Mouse (Mus musculus): ENCODE data around the gene Armc9. TPM values are rescaled to one million over a fixed set of nuclear protein-coding genes. Genes with fewer than 3 reads are reported as not detected.

The Armc9 gene
- polyA plus RNA-seq, 1 experiment from 2014 or later, result 32.5 TPM

- 91% methylated on average over 5 of the region's 5 CpGs for WGBS
- no peak overlapping the region for H3K27ac ChIP-seq
- no peak overlapping the region for H3K9ac ChIP-seq (replicated peaks)
- H3K36me3 ChIP-seq, result peaks cover 53% of the 10 kb centered on the region
- no peaks in the 10 kb centered on the region for H3K27me3 ChIP-seq
- no peak for ATAC-seq (ENCODE audit: insufficient number of reproducible peaks, insufficient read depth, low FRiP score, low TSS enrichment, low read depth)
- no peak overlapping the region for H3K4me2 ChIP-seq
- H3K9me3 ChIP-seq, result no peaks in the 10 kb centered on the region
- H3K4me3 ChIP-seq (replicated peaks), result no peak overlapping the region
- no peaks in the 10 kb centered on the region for H3K4me1 ChIP-seq (replicated peaks)
Observed at GRCm38 (mm10) chr1:86174602-86175001, 20.0 kb downstream of the Armc9 start.

GRCm38 (mm10) chr1:86176066-86176465 lies 21.5 kb downstream of the Armc9 start:
- Histone ChIP-seq H3K27ac (no peak overlapping the region), H3K27me3 (no peaks in the 10 kb centered on the region), H3K36me3 (peaks cover 48% of the 10 kb centered on the region), H3K4me3 (replicated peaks) (no peak overlapping the region), H3K4me1 (replicated peaks) (no peaks in the 10 kb centered on the region), H3K9ac (replicated peaks) (no peak overlapping the region), H3K4me2 (no peak overlapping the region), H3K9me3 (no peaks in the 10 kb centered on the region)
- 81% methylated on average over 2 of the region's 2 CpGs for WGBS
- no peak for ATAC-seq (ENCODE audit: insufficient number of reproducible peaks, insufficient read depth, low FRiP score, low TSS enrichment, low read depth)

GRCm38 (mm10) chr1:86178462-86179253 lies 24.1 kb downstream of the Armc9 start:
- peaks cover 31% of the 10 kb centered on the region for H3K36me3 ChIP-seq
- H3K27ac ChIP-seq, result no peak overlapping the region
- no peak for ATAC-seq (ENCODE audit: insufficient number of reproducible peaks, insufficient read depth, low FRiP score, low TSS enrichment, low read depth)
- no peak overlapping the region for H3K4me3 ChIP-seq (replicated peaks)
- H3K9ac ChIP-seq (replicated peaks), result no peak overlapping the region
- no peaks in the 10 kb centered on the region for H3K9me3 ChIP-seq
- no peaks in the 10 kb centered on the region for H3K4me1 ChIP-seq (replicated peaks)
- 42% methylated on average over 7 of the region's 7 CpGs for WGBS
- H3K27me3 ChIP-seq, result no peaks in the 10 kb centered on the region
- H3K4me2 ChIP-seq, result no peak overlapping the region

GRCm38 (mm10) chr1:86182004-86182709 lies 27.6 kb downstream of the Armc9 start:
- no peak overlapping the region for H3K27ac ChIP-seq
- H3K4me2 ChIP-seq, result no peak overlapping the region
- H3K4me3 ChIP-seq (replicated peaks), result no peak overlapping the region
- H3K27me3 ChIP-seq, result no peaks in the 10 kb centered on the region
- 65% methylated on average over 5 of the region's 5 CpGs for WGBS
- H3K9ac ChIP-seq (replicated peaks), result no peak overlapping the region
- peaks cover 6% of the 10 kb centered on the region for H3K36me3 ChIP-seq
- H3K4me1 ChIP-seq (replicated peaks), result no peaks in the 10 kb centered on the region
- no peak for ATAC-seq (ENCODE audit: insufficient number of reproducible peaks, insufficient read depth, low FRiP score, low TSS enrichment, low read depth)
- no peaks in the 10 kb centered on the region for H3K9me3 ChIP-seq

- WGBS, result 85% methylated on average over 4 of the region's 4 CpGs
- no peak for ATAC-seq (ENCODE audit: insufficient number of reproducible peaks, insufficient read depth, low FRiP score, low TSS enrichment, low read depth)
- H3K4me1 ChIP-seq (replicated peaks), result no peaks in the 10 kb centered on the region
Observed at GRCm38 (mm10) chr1:86183577-86184263, 29.1 kb downstream of the Armc9 start.

GRCm38 (mm10) chr1:86186762-86187161 lies 32.2 kb downstream of the Armc9 start:
- no peak overlapping the region for H3K4me3 ChIP-seq (replicated peaks)
- no peak for ATAC-seq (ENCODE audit: insufficient number of reproducible peaks, insufficient read depth, low FRiP score, low TSS enrichment, low read depth)
- WGBS, result 82% methylated on average over 7 of the region's 7 CpGs
- H3K27me3 ChIP-seq, result no peaks in the 10 kb centered on the region
- no peak overlapping the region for H3K4me2 ChIP-seq
- no peaks in the 10 kb centered on the region for H3K4me1 ChIP-seq (replicated peaks)
- no peaks in the 10 kb centered on the region for H3K9me3 ChIP-seq
- H3K9ac ChIP-seq (replicated peaks), result no peak overlapping the region
- peaks cover 28% of the 10 kb centered on the region for H3K36me3 ChIP-seq
- no peak overlapping the region for H3K27ac ChIP-seq

More at GRCm38 (mm10) chr1:86183577-86184263, 29.1 kb downstream of the Armc9 start:
- H3K27ac ChIP-seq, result no peak overlapping the region
- no peak overlapping the region for H3K9ac ChIP-seq (replicated peaks)
- H3K4me2 ChIP-seq, result no peak overlapping the region
- H3K36me3 ChIP-seq, result peaks cover 6% of the 10 kb centered on the region
- no peak overlapping the region for H3K4me3 ChIP-seq (replicated peaks)
- no peaks in the 10 kb centered on the region for H3K9me3 ChIP-seq
- H3K27me3 ChIP-seq, result no peaks in the 10 kb centered on the region

- Histone ChIP-seq H3K36me3 (peaks cover 27% of the 10 kb centered on the region), H3K27ac (no peak overlapping the region), H3K4me3 (replicated peaks) (no peak overlapping the region), H3K9me3 (no peaks in the 10 kb centered on the region), H3K4me1 (replicated peaks) (no peaks in the 10 kb centered on the region), H3K27me3 (no peaks in the 10 kb centered on the region), H3K9ac (replicated peaks) (no peak overlapping the region), H3K4me2 (no peak overlapping the region)
- ATAC-seq (ENCODE audit: insufficient number of reproducible peaks, insufficient read depth, low FRiP score, low TSS enrichment, low read depth), result no peak
- WGBS, result 83% methylated on average over 2 of the region's 2 CpGs
Observed at GRCm38 (mm10) chr1:86187856-86188255, 33.3 kb downstream of the Armc9 start.

- H3K36me3 ChIP-seq, result peaks cover 24% of the 10 kb centered on the region
- no peak for ATAC-seq (ENCODE audit: insufficient number of reproducible peaks, insufficient read depth, low FRiP score, low TSS enrichment, low read depth)
- no peak overlapping the region for H3K27ac ChIP-seq
- H3K9me3 ChIP-seq, result no peaks in the 10 kb centered on the region
- no peak overlapping the region for H3K4me3 ChIP-seq (replicated peaks)
- H3K9ac ChIP-seq (replicated peaks), result no peak overlapping the region
- H3K27me3 ChIP-seq, result no peaks in the 10 kb centered on the region
- H3K4me2 ChIP-seq, result no peak overlapping the region
- WGBS, result 87% methylated on average over 2 of the region's 2 CpGs
- no peaks in the 10 kb centered on the region for H3K4me1 ChIP-seq (replicated peaks)
Observed at GRCm38 (mm10) chr1:86188271-86188670, 33.7 kb downstream of the Armc9 start.

GRCm38 (mm10) chr1:86189034-86189702 lies 34.6 kb downstream of the Armc9 start:
- WGBS, result 86% methylated on average over 6 of the region's 6 CpGs
- Histone ChIP-seq H3K4me1 (replicated peaks) (no peaks in the 10 kb centered on the region), H3K27me3 (no peaks in the 10 kb centered on the region)

GRCm38 (mm10) chr1:86190843-86191242 lies 36.3 kb downstream of the Armc9 start:
- H3K27ac ChIP-seq, result no peak overlapping the region
- no peaks in the 10 kb centered on the region for H3K4me1 ChIP-seq (replicated peaks)
- H3K4me3 ChIP-seq (replicated peaks), result no peak overlapping the region
- H3K36me3 ChIP-seq, result peaks cover 35% of the 10 kb centered on the region
- WGBS, result 89% methylated on average over 6 of the region's 6 CpGs
- H3K27me3 ChIP-seq, result no peaks in the 10 kb centered on the region
- no peak overlapping the region for H3K4me2 ChIP-seq
- H3K9ac ChIP-seq (replicated peaks), result no peak overlapping the region
- no peaks in the 10 kb centered on the region for H3K9me3 ChIP-seq
- ATAC-seq (ENCODE audit: insufficient number of reproducible peaks, insufficient read depth, low FRiP score, low TSS enrichment, low read depth), result no peak

More at GRCm38 (mm10) chr1:86189034-86189702, 34.6 kb downstream of the Armc9 start:
- H3K4me2 ChIP-seq, result no peak overlapping the region
- ATAC-seq (ENCODE audit: insufficient number of reproducible peaks, insufficient read depth, low FRiP score, low TSS enrichment, low read depth), result no peak
- no peak overlapping the region for H3K9ac ChIP-seq (replicated peaks)
- H3K36me3 ChIP-seq, result peaks cover 33% of the 10 kb centered on the region
- no peak overlapping the region for H3K27ac ChIP-seq
- H3K9me3 ChIP-seq, result no peaks in the 10 kb centered on the region
- no peak overlapping the region for H3K4me3 ChIP-seq (replicated peaks)

GRCm38 (mm10) chr1:86194044-86194443 lies 39.5 kb downstream of the Armc9 start:
- H3K36me3 ChIP-seq, result peaks cover 62% of the 10 kb centered on the region
- no peak for ATAC-seq (ENCODE audit: insufficient number of reproducible peaks, insufficient read depth, low FRiP score, low TSS enrichment, low read depth)
- H3K9ac ChIP-seq (replicated peaks), result no peak overlapping the region
- no peak overlapping the region for H3K27ac ChIP-seq
- 73% methylated on average over 7 of the region's 7 CpGs for WGBS
- no peaks in the 10 kb centered on the region for H3K9me3 ChIP-seq
- H3K4me1 ChIP-seq (replicated peaks), result no peaks in the 10 kb centered on the region
- no peak overlapping the region for H3K4me3 ChIP-seq (replicated peaks)
- no peaks in the 10 kb centered on the region for H3K27me3 ChIP-seq
- H3K4me2 ChIP-seq, result no peak overlapping the region
